Mouse (Mus musculus) bone marrow macrophage, adult 2 months (primary cell): ENCODE results near the gene Slc6a9. TPM values are rescaled to one million over a fixed set of nuclear protein-coding genes. Genes with fewer than 3 reads are reported as not detected.

Experiments
- H3K27ac ChIP-seq: 2 replicates; pipeline ENCODE4 v1.5.1; 2012; ENCODE audit warnings: low read depth, low read length; ENCODE audit not compliant: insufficient read depth
- H3K4me1 ChIP-seq: 2 replicates; pipeline ENCODE4 v1.6.1; 2012; ENCODE audit warnings: low read length; ENCODE audit not compliant: control insufficient read depth, insufficient read depth
- H3K4me3 ChIP-seq: 2 replicates; pipeline ENCODE4 v1.5.1; 2012; ENCODE audit warnings: mild to moderate bottlenecking, low read length, moderate library complexity; ENCODE audit not compliant: insufficient read depth
- CTCF ChIP-seq: IDR thresholded peaks from 2 replicates; pipeline ENCODE4 v1.5.1; 2012; ENCODE audit warnings: low read depth, mild to moderate bottlenecking, low read length, moderate library complexity
- POLR2A ChIP-seq: IDR thresholded peaks from 2 replicates; pipeline ENCODE4 v1.6.1; 2012; ENCODE audit warnings: mild to moderate bottlenecking, low read depth, low read length, borderline replicate concordance
- polyA plus RNA-seq: library from polyadenylated mRNA; stranded (reverse); fragments of >200 nt; gene quantifications from 2 replicates; pipeline ENCODE4 v1.2.4, GENCODE M21; 2012; ENCODE audit not compliant: missing spikeins, insufficient read depth, insufficient read length

The Slc6a9 gene
- polyA plus RNA-seq, 1 experiment = 2.2 TPM

- H3K4me1 ChIP-seq = no peaks in the 10 kb centered on the region
- no peak overlapping the region for H3K27ac ChIP-seq
- H3K4me3 ChIP-seq = no peak overlapping the region
- TF ChIP-seq POLR2A = no peak
- TF ChIP-seq CTCF = peak; percentile 36; the same call in 1 of the 2 replicates
Observed at GRCm38 (mm10) chr4:117867823-117868222, 33.5 kb downstream of the Slc6a9 start.

- no peaks in the 10 kb centered on the region for H3K4me1 ChIP-seq
Observed at GRCm38 (mm10) chr4:117869317-117869716, 35.0 kb downstream of the Slc6a9 start.

GRCm38 (mm10) chr4:117870437-117870836 is 36.1 kb downstream of the Slc6a9 start:
- no peak for TF ChIP-seq CTCF
- TF ChIP-seq POLR2A = no peak
- H3K27ac ChIP-seq = no peak overlapping the region
- no peaks in the 10 kb centered on the region for H3K4me1 ChIP-seq
- no peak overlapping the region for H3K4me3 ChIP-seq

More at GRCm38 (mm10) chr4:117869317-117869716, 35.0 kb downstream of the Slc6a9 start:
- no peak overlapping the region for H3K4me3 ChIP-seq
- TF ChIP-seq CTCF (no peak), POLR2A (no peak)
- no peak overlapping the region for H3K27ac ChIP-seq

GRCm38 (mm10) chr4:117871787-117872186 is 37.5 kb downstream of the Slc6a9 start:
- no peaks in the 10 kb centered on the region for H3K4me1 ChIP-seq
- no peak overlapping the region for H3K4me3 ChIP-seq
- no peak overlapping the region for H3K27ac ChIP-seq
- TF ChIP-seq CTCF = no peak
- TF ChIP-seq POLR2A = no peak

DNA sequence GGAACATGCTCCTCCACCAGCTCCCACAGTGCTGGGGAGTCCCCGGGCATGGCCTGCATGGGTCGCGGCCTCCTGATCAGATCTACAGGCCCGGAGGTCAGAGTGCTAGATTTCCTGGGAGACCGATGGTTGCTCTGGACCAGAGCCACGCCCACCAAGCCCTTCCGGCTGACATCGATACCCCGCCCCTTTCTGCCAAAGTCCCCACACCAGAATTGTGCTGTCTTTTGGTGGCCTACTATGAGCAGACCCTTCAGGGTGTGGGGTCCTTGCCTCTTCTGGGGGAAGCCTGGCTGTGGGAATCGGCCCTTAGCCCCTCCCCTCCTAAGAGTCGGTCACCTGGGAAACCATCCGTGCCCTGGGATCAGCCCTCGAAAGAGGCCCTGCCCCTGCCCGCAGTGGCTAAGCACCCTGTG is 38.2 kb downstream of the Slc6a9 start, which contains the start of gene Ccdc24:
Ccdc24 (minus strand) TSS at position 87 of the 416 bp plus-strand sequence.
- Histone ChIP-seq H3K4me1 (no peaks in the 10 kb centered on the region), H3K4me3 (no peak within 1 kb of the TSS), H3K27ac (no peak within 1 kb of the TSS)
- TF ChIP-seq CTCF = no peak
- no peak for TF ChIP-seq POLR2A

DNA sequence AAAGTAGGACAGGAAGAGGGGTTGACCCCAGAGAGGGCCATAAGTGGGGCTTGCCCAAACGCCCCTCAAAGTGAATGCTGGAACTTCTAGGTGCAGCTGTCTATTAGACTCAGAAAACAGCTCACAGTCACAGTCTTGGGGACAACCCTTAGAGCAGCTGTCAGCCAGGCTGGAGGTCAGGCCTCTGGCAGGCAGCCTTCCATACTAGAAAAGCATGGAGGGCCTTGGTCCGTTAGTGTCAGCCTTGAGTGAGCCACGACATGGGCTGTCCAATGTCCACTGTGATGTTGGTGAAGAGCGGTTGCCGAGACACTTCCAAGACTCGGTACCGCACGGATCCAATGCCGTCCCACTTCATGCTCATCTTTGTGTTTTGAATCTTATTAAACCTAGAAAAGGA is 39.3 kb downstream of the Slc6a9 start:
- H3K4me3 ChIP-seq = no peak overlapping the region
- H3K27ac ChIP-seq = no peak overlapping the region
- H3K4me1 ChIP-seq = no peaks in the 10 kb centered on the region
- TF ChIP-seq CTCF = no peak
- TF ChIP-seq POLR2A = no peak

DNA sequence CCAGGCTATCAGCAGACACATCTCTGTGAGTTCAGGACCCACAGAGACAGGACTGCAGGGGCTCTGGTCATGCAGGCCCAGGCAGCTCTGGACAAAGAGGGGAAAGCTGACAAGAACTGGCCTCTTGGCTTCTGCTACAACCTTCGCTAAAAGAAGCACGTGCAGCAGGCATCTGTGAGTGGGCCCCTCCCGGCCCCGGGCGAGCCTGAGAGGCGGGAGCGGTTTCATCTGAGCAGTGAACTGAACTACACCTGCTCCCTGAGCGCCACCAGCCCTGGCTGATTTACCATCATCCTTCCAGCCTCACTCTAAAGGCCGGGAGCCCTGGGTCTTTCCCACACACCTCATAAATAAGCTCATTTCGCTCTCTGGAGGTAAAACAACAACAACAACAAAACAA is 44.0 kb downstream of the Slc6a9 start:
- H3K4me3 ChIP-seq = no peak overlapping the region
- no peaks in the 10 kb centered on the region for H3K4me1 ChIP-seq
- no peak for TF ChIP-seq POLR2A
- TF ChIP-seq CTCF = no peak
- H3K27ac ChIP-seq = no peak overlapping the region

GRCm38 (mm10) chr4:117878703-117879102 is 44.4 kb downstream of the Slc6a9 start:
- Histone ChIP-seq H3K4me3 (no peak overlapping the region), H3K27ac (no peak overlapping the region), H3K4me1 (no peaks in the 10 kb centered on the region)
- TF ChIP-seq CTCF (no peak), POLR2A (no peak)

DNA sequence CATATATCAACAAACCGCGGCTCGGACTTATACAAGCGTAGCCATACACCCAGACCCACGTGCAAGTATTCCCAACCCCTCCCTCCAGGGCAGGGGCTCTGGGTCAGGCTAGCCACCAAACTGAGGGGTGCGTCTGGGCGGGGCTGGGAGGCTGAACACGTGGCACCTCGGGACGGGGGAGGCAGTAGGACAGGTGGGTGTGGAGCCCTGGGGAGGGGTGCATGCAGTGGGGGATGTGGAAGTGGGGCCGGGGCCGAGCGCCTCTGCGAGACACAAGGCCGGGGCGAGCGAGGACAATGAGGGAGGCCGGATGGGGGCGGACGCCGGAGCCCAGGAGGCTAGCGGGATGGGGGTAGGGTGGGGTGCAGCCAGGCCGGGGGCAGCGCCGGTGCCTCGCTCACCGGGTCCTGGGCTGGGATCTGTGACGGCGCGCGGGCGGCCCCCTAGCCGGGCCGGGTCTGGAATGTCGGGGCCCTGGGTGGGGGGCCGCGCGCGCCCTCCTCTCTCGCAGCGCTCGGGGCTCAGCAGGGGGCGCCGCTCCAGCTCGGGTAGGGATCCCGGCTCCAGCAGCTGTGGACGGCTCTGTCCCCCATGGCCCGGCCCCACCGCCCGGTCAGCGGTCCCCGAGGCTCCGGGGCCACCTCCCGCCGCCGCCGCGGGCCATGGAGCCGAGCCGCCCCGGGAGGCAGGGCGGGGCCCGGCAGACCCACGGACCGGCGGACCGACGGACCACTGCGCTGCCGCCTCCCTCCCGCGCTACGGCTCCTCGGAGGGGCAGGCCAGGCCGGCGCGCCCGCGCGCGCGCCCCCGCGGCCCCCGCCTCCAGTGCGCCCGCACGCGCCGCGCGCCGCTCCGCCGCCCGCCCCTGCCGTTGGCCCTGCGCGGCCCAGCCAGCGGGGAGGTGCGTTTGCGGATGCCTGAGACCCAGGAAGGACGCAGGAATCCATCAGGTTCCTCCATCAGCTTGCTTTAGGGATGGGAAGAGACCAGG is 48.7 kb downstream of the Slc6a9 start, which contains the start of gene B4galt2:
B4galt2 (minus strand) TSS at position 787 of the 991 bp plus-strand sequence.
- H3K4me3 ChIP-seq = peak within 1 kb of the TSS; percentile 44
- TF ChIP-seq CTCF (no peak), POLR2A (no peak)
- no peak within 1 kb of the TSS for H3K27ac ChIP-seq
- peaks cover 18% of the 10 kb centered on the region for H3K4me1 ChIP-seq

DNA sequence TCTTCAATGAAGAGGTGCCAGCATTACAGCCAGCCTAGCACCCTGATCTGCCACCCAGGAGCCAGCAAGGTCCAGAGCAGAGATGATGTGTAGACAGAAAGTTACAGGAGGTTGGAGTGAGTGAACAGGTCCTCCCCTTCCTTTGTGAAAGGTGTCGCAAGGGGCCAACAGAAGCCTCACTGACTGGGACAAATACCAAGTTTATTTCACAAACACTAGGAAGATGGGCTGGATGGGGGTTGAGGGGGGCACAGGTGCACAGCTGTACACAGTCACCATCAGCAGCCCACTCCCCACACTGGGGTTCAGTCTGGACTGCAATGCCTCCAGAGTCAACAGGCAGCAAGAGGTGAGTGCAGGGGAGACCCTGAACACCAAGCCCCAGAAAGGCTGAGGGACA is 49.8 kb downstream of the Slc6a9 start:
- Histone ChIP-seq H3K4me1 (peaks cover 18% of the 10 kb centered on the region), H3K4me3 (0 out of 2 replicates have a peak overlapping the region, but pooled peaks have one; percentile 1), H3K27ac (no peak overlapping the region)
- no peak for TF ChIP-seq POLR2A
- no peak for TF ChIP-seq CTCF
